ENCODE assay signal across 18 mouse cellular contexts in genomic region chr3:84866866-84867265, GRCm38 (mm10).
"Had no signal": no experiment of that assay in that cellular context is flagged by ENCODE, and none has a peak within 500 bp of the region (broad histone marks: within the 10 kb centered on the region; RNA-seq: fewer than 3 reads in every experiment).

No protein-coding gene starts in this region.

- H3K9me3 ChIP-seq: hindbrain, embryonic 13.5 days; limb, embryonic 12.5 days; lung, embryonic 15.5 days; megakaryocyte, embryonic 14.5 days; midbrain, embryonic 12.5 days; neural tube, embryonic 13.5 days; stomach, embryonic 15.5 days had no signal

- H3K4me2 ChIP-seq: hindbrain, embryonic 13.5 days; limb, embryonic 12.5 days; lung, embryonic 15.5 days; midbrain, embryonic 12.5 days; neural tube, embryonic 13.5 days; stomach, embryonic 15.5 days had no signal

- H3K36me3 ChIP-seq: limb, embryonic 12.5 days; lung, embryonic 15.5 days; midbrain, embryonic 12.5 days; neural tube, embryonic 13.5 days; stomach, embryonic 15.5 days had no signal

- ATAC-seq: hindbrain, postnatal 0 days; midbrain, embryonic 16.5 days had no signal

- H3K27ac ChIP-seq: hindbrain, embryonic 13.5 days; hindbrain, postnatal 0 days; left cerebral cortex, adult 2 months; limb, embryonic 12.5 days; lung, embryonic 15.5 days; macrophage; midbrain, embryonic 12.5 days; stomach, embryonic 15.5 days had no signal

- DNase-seq: kidney, adult 9 months; kidney, postnatal 14 days; lung, postnatal 14 days; retina, postnatal 1 day; right cerebral cortex, postnatal 4 days; spleen, adult 18-20 months; thymus, postnatal 25 days had no signal

- H3K4me3 ChIP-seq: hindbrain, embryonic 13.5 days; left cerebral cortex, adult 2 months; limb, embryonic 12.5 days; lung, embryonic 15.5 days; midbrain, embryonic 12.5 days; neural tube, embryonic 13.5 days; stomach, embryonic 15.5 days had no signal

- H3K4me1 ChIP-seq: limb, embryonic 12.5 days; midbrain, embryonic 12.5 days had no signal

- H3K9ac ChIP-seq: hindbrain, embryonic 13.5 days; limb, embryonic 12.5 days; lung, embryonic 15.5 days; midbrain, embryonic 12.5 days; neural tube, embryonic 13.5 days; stomach, embryonic 15.5 days had no signal

- H3K27me3 ChIP-seq: hindbrain, embryonic 13.5 days; limb, embryonic 12.5 days; lung, embryonic 15.5 days; megakaryocyte, embryonic 14.5 days; midbrain, embryonic 12.5 days; neural tube, embryonic 13.5 days; stomach, embryonic 15.5 days had no signal
